Mouse (Mus musculus): ENCODE results near the gene Anp32b.

The Anp32b gene

DNA sequence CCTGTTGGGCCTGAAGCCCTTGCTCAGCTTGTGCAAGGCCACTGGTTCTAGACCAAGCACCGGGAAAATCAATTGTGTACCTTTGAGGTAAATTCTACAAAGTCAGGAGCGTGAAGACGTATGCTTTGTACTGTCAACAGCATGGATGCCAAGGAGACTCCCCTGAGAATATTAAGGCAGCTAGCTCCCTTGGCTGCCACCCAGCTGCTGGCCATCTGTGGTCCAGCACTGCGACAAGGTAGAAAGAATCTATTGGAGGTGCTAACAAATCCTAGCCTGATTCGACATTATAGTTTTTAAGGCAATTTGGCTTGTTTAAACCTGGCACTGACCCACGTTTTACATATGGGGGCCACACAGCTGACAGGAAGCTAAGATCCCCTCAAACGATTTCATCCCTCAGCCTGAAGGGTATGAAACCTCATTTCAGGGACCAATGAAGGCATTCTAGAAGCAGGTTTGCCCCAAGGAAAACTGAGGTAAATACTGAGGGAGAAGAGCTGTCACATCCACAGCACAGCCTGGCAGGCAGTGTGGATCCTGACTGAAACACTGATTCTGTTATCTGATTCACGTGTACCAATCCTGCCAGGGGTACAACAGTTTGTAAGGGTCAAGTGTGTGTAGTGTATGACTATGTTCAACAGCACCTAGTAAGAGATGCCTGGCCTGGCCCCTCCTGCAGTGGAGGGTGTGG, 54.8 kb downstream of the Anp32b start:
- no peak for DNase-seq (ENCODE audit: low spot score)

DNA sequence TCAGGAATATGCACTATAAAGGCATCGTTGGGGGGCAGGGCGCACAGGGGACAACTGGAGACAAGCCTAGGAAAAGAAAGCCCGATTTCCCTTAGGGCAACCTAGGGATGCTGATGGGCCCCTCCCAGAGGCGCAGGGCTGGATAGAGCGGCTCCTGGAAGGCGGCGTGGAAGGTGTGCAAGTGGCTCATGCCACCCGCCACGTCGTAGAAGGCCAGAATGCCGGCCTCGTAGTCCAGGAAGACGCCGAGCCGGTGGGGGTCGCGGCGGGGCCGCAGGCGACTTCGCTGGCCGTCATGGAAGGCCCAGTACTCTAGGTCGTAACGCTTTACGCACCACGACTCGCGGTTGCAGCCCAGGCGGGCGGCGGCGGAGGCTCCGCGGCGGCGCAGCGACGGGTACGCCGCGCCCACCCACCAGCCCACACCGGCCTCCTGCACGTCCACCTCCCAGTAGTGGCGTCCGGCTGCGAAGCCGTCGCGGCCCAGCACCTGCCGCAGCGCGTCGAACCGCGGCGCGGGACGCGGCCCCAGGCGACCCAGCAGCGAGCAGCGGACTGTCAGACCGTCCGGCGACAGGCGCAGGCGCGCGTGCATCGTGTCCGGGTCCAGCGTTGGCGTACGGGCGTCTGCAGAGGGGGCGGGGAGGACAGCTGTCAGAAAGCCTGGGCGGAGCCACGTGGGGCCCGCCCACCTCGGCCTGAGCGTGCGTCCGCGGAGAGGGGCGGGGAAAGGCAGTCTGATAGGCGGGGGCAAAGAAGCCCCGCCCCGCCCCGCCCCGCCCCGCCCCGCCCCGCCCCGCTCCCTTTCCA, 56.3 kb downstream of the Anp32b start:
- DNase-seq (ENCODE audit: low spot score), result peak; percentile 97

DNA sequence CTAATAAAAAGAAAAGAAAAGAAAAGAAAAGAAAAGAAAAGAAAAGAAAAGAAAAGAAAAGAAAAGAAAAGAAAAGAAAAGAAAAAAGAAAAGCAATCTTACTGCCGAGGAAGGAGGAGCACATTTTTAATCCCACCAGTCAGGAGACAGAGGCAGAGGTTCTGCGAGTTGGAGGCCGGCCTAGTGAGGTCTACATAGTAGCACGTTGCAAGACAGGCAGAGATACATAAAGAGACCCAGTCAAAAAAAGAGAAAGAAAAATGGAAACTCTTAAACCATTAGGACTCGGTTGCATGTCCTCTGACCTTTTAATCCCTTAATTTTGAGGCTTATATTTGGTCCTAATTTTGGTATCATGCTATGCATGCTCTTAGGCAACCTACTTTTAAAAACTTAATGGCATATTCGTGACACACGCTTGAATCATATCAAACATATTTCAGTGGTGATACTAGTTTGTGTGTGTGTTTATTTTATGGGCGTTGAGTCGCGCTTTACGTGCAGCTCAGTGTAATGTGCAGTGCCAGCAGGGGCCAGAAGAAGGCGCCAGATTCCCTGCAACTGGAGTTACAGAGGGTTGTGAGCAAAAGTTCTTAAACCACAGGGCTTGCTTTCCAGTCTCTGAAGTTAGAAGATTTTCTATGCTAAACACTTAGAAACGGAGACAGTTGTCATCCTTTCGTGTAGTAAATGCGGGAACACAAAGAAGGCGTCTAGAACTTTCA, 57.2 kb downstream of the Anp32b start:
- DNase-seq (ENCODE audit: low spot score), result peak; percentile 93

DNA sequence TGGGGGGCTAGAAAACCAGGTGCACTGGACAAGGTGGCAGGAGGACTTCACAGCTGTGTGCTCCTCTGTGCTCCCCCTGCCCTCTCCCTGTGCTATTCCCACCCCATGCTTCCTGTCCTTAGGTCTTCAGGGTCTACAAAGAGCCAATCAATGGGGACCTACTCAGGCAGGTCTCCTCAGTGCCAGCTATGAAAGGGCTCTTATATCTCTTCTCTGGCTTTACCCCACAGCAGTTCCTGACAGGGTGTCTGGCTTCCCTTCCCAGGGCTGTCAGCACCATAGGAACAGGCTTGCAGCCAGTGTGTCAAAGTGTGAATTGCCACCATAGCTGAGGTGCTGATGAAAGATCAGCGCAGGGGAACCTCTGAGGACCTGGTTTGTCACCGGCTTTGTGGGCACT, 69.8 kb downstream of the Anp32b start:
- DNase-seq (ENCODE audit: low spot score), result no peak

DNA sequence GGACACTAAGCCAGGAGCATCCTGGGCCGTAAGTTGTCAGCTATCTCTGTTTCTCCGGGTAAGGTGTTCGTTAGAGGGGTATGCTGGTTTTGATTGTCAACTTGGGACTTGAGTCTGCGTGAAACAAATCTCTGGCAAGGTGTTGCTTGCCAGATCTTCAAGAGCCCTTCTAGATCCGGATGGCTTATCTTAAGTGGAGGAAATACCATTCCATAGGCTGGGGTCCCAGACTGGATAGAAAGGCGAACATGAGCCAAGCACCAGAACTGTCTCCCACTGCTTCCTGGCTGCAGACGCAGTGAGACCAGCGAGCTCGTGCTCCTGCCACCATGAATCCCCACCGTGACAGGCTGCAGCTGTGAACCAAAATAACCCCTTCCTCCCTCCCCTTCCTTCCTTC, 70.8 kb downstream of the Anp32b start:
- no peak for DNase-seq (ENCODE audit: low spot score)

Measured in urinary bladder, postnatal 14 days (tissue).